Mouse (Mus musculus): ENCODE measurements around the gene Ggt5. TPM values are rescaled to one million over a fixed set of nuclear protein-coding genes. Genes with fewer than 3 reads are reported as not detected.

Gene Ggt5
- polyA plus RNA-seq, 1 experiment from 2014 or later: 9.7 TPM

DNA sequence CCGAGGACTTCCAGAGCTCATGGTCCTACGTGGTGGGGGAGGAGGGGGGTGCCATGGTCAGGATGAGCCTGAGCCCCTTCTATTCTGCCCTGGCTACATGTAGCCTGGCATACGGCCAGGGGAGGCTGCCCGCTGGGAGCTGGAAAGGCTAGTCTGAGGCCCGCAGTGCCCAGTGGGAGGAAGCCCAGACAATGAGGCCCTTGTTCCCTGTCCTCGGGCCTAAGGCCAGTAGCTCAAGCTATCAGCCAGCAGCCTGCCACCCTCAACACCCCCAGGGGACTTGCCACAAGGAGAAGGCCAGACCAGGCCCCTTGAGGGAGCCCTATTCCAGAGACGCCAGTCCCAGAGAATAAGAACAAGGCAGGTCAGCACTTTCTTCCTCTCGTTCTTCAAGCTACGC, 33.1 kb upstream of the Ggt5 start:
- no peak overlapping the region for H3K4me3 ChIP-seq (ENCODE audit: low read length)
- WGBS: 38% methylated on average over 9 of the region's 9 CpGs

DNA sequence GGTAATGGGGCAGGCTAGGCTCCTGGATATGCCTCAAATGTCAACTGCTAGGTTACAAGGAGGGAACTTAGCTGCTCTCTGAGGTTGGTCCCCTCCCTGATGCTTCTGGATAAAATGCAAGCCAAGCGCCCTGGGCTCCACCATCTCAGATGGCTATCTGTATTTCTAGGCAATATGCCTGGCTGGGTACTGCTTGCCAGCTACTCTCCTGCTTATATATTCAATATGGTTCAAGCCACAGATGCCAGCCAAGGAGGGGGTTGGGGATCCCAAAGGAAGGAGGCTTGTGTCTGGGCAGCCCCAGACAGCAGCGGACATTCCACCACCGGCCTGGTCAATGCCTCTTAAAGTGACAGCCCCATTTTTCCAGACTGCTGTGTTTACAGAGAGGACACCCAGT, 30.6 kb upstream of the Ggt5 start:
- no peak for ATAC-seq (replicated peaks; ENCODE audit: extremely low read depth, insufficient read depth, low FRiP score)
- Histone ChIP-seq H3K4me1 (ENCODE audit: control insufficient read depth, insufficient read depth, low read length) (peaks cover 21% of the 10 kb centered on the region), H3K9me3 (replicated peaks; ENCODE audit: control insufficient read depth, low read length) (no peaks in the 10 kb centered on the region), H3K27me3 (ENCODE audit: control insufficient read depth, insufficient read depth, low read length) (peaks cover 37% of the 10 kb centered on the region), H3K9ac (ENCODE audit: low read length) (no peak overlapping the region), H3K4me2 (ENCODE audit: low read depth, low read length) (0 out of 2 replicates have a peak overlapping the region, but pooled peaks have one; percentile 5), H3K27ac (ENCODE audit: low read length) (no peak overlapping the region), H3K36me3 (ENCODE audit: control insufficient read depth, insufficient read depth) (no peaks in the 10 kb centered on the region), H3K4me3 (ENCODE audit: low read length) (no peak overlapping the region)
- 31% methylated on average over 3 of the region's 3 CpGs for WGBS

More for the DNA sequence above, 33.1 kb upstream of the Ggt5 start:
- Histone ChIP-seq H3K9me3 (replicated peaks; ENCODE audit: control insufficient read depth, low read length) (no peaks in the 10 kb centered on the region), H3K27ac (ENCODE audit: low read length) (peak overlapping the region; percentile 28), H3K36me3 (ENCODE audit: control insufficient read depth, insufficient read depth) (no peaks in the 10 kb centered on the region), H3K4me2 (ENCODE audit: low read depth, low read length) (0 out of 2 replicates have a peak overlapping the region, but pooled peaks have one; percentile 3), H3K4me1 (ENCODE audit: control insufficient read depth, insufficient read depth, low read length) (peaks cover 21% of the 10 kb centered on the region), H3K9ac (ENCODE audit: low read length) (peak overlapping the region; percentile 44; the same call in 1 of the 2 replicates), H3K27me3 (ENCODE audit: control insufficient read depth, insufficient read depth, low read length) (peaks cover 23% of the 10 kb centered on the region)
- peak; percentile 39; the same call in 1 of the 2 replicates for ATAC-seq (replicated peaks; ENCODE audit: extremely low read depth, insufficient read depth, low FRiP score)

DNA sequence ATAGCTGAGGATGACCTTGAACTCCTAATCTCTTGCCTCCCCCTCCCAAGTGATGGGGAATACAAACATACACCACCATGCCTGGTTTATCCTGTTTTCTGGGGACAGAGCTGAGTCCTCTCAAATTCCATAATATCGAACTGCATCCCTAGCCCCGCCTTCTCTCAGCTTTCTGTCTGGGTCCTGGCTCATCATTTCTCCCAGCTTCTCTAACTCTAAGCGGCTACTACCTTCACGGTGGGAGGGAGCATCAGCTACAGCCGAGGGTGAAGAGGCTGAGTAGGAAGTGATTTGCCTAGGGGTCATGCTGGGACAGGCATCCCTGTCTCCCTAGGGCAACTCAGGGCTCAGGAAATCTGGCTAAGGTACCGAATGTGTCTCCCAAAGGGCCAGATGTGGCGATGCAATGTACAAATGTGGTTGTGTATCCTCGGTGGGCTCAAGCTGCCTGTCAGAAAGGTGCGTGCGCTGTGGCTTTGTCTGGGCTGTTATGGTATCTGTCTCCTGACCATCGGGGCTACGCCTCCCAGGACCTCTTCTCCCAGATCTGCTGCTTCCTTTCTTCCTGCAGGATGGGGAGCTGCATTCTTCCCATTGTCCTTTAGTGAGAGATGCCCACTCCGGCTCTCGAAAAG, 30.0 kb upstream of the Ggt5 start:
- Histone ChIP-seq H3K27me3 (ENCODE audit: control insufficient read depth, insufficient read depth, low read length) (peaks cover 39% of the 10 kb centered on the region), H3K27ac (ENCODE audit: low read length) (no peak overlapping the region), H3K9ac (ENCODE audit: low read length) (peak overlapping the region; percentile 72), H3K36me3 (ENCODE audit: control insufficient read depth, insufficient read depth) (no peaks in the 10 kb centered on the region), H3K9me3 (replicated peaks; ENCODE audit: control insufficient read depth, low read length) (no peaks in the 10 kb centered on the region), H3K4me1 (ENCODE audit: control insufficient read depth, insufficient read depth, low read length) (peaks cover 21% of the 10 kb centered on the region), H3K4me3 (ENCODE audit: low read length) (peak overlapping the region; percentile 58), H3K4me2 (ENCODE audit: low read depth, low read length) (peak overlapping the region; percentile 87)
- 9% methylated on average over 14 of the region's 14 CpGs for WGBS
- ATAC-seq (replicated peaks; ENCODE audit: extremely low read depth, insufficient read depth, low FRiP score): no peak

- ATAC-seq (replicated peaks; ENCODE audit: extremely low read depth, insufficient read depth, low FRiP score): peak; percentile 68
- H3K9me3 ChIP-seq (replicated peaks; ENCODE audit: control insufficient read depth, low read length): no peaks in the 10 kb centered on the region
- peaks cover 41% of the 10 kb centered on the region for H3K27me3 ChIP-seq (ENCODE audit: control insufficient read depth, insufficient read depth, low read length)
- H3K36me3 ChIP-seq (ENCODE audit: control insufficient read depth, insufficient read depth): no peaks in the 10 kb centered on the region
- under 1% methylated on average over 75 of the region's 75 CpGs for WGBS
- H3K27ac ChIP-seq (ENCODE audit: low read length): no peak within 1 kb of the TSS
- peaks cover 21% of the 10 kb centered on the region for H3K4me1 ChIP-seq (ENCODE audit: control insufficient read depth, insufficient read depth, low read length)
- peak within 1 kb of the TSS; percentile 72 for H3K9ac ChIP-seq (ENCODE audit: low read length)
- H3K4me2 ChIP-seq (ENCODE audit: low read depth, low read length): peak within 1 kb of the TSS; percentile 87
- peak within 1 kb of the TSS; percentile 58 for H3K4me3 ChIP-seq (ENCODE audit: low read length)
Observed at GRCm38 (mm10) chr10:75559676-75560548, 29.2 kb upstream of the Ggt5 start, which contains the start of gene Lrrc75b. Gene Lrrc75b, minus strand, starts transcription at chr10:75560330.

DNA sequence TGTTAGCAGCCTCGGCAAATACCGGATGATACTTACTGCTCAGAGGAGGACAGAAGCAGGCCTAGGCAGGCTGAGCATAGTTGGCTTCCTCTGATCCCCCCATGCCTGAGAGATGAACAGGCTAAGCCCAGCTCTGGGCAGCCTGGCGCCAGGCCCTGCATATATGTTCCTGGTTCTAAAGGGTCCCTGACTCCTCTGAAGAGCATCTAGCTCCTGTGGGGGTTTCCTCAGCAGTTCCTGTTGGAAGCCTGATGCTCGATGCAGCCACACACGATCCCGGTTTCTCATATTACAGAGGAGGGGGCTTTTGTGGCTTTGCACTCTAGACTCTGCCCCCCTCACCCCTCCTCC, 28.6 kb upstream of the Ggt5 start:
- H3K36me3 ChIP-seq (ENCODE audit: control insufficient read depth, insufficient read depth): no peaks in the 10 kb centered on the region
- WGBS: 17% methylated on average over 6 of the region's 6 CpGs
- H3K27me3 ChIP-seq (ENCODE audit: control insufficient read depth, insufficient read depth, low read length): peaks cover 42% of the 10 kb centered on the region
- H3K4me2 ChIP-seq (ENCODE audit: low read depth, low read length): peak overlapping the region; percentile 87
- peaks cover 21% of the 10 kb centered on the region for H3K4me1 ChIP-seq (ENCODE audit: control insufficient read depth, insufficient read depth, low read length)
- ATAC-seq (replicated peaks; ENCODE audit: extremely low read depth, insufficient read depth, low FRiP score): no peak
- peak overlapping the region; percentile 72 for H3K9ac ChIP-seq (ENCODE audit: low read length)
- no peaks in the 10 kb centered on the region for H3K9me3 ChIP-seq (replicated peaks; ENCODE audit: control insufficient read depth, low read length)
- no peak overlapping the region for H3K27ac ChIP-seq (ENCODE audit: low read length)
- H3K4me3 ChIP-seq (ENCODE audit: low read length): peak overlapping the region; percentile 58

GRCm38 (mm10) chr10:75561071-75561654, 28.0 kb upstream of the Ggt5 start, which contains the start of gene Ggt1:
Gene Ggt1, plus strand, starts transcription at chr10:75561604.
- peaks cover 42% of the 10 kb centered on the region for H3K27me3 ChIP-seq (ENCODE audit: control insufficient read depth, insufficient read depth, low read length)
- ATAC-seq (replicated peaks; ENCODE audit: extremely low read depth, insufficient read depth, low FRiP score): no peak
- no peaks in the 10 kb centered on the region for H3K36me3 ChIP-seq (ENCODE audit: control insufficient read depth, insufficient read depth)
- H3K27ac ChIP-seq (ENCODE audit: low read length): no peak within 1 kb of the TSS
- peak within 1 kb of the TSS; percentile 58; the same call in 1 of the 2 replicates for H3K4me3 ChIP-seq (ENCODE audit: low read length)
- H3K4me1 ChIP-seq (ENCODE audit: control insufficient read depth, insufficient read depth, low read length): peaks cover 17% of the 10 kb centered on the region
- H3K9me3 ChIP-seq (replicated peaks; ENCODE audit: control insufficient read depth, low read length): no peaks in the 10 kb centered on the region
- H3K4me2 ChIP-seq (ENCODE audit: low read depth, low read length): peak within 1 kb of the TSS; percentile 87
- WGBS: 58% methylated on average over 10 of the region's 10 CpGs
- H3K9ac ChIP-seq (ENCODE audit: low read length): peak within 1 kb of the TSS; percentile 72

DNA sequence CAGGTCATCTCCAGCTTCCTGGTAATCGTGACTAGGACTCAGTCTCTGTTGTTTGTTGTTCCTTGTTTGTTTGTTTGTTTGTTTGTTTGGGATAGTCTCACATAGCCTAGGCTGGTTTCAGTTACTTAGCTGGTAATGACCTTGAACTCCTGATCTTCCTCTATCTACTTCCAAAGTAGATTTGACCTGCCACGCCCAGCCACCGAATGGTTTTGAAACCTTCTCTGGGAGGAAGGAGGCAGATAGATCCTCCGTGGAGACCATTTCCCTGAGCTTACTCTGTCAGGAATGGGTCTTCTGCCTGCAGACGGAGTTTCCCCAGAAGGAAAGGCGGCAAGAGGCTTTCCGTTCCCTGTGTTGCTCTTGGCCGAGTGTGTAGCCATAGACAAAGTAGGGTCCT, 26.5 kb upstream of the Ggt5 start:
- 79% methylated on average over 8 of the region's 8 CpGs for WGBS
- H3K4me1 ChIP-seq (ENCODE audit: control insufficient read depth, insufficient read depth, low read length): peaks cover 11% of the 10 kb centered on the region
- no peaks in the 10 kb centered on the region for H3K36me3 ChIP-seq (ENCODE audit: control insufficient read depth, insufficient read depth)
- H3K4me2 ChIP-seq (ENCODE audit: low read depth, low read length): no peak overlapping the region
- H3K27ac ChIP-seq (ENCODE audit: low read length): no peak overlapping the region
- no peak for ATAC-seq (replicated peaks; ENCODE audit: extremely low read depth, insufficient read depth, low FRiP score)
- H3K9ac ChIP-seq (ENCODE audit: low read length): no peak overlapping the region
- H3K9me3 ChIP-seq (replicated peaks; ENCODE audit: control insufficient read depth, low read length): no peaks in the 10 kb centered on the region
- H3K4me3 ChIP-seq (ENCODE audit: low read length): no peak overlapping the region
- peaks cover 37% of the 10 kb centered on the region for H3K27me3 ChIP-seq (ENCODE audit: control insufficient read depth, insufficient read depth, low read length)

DNA sequence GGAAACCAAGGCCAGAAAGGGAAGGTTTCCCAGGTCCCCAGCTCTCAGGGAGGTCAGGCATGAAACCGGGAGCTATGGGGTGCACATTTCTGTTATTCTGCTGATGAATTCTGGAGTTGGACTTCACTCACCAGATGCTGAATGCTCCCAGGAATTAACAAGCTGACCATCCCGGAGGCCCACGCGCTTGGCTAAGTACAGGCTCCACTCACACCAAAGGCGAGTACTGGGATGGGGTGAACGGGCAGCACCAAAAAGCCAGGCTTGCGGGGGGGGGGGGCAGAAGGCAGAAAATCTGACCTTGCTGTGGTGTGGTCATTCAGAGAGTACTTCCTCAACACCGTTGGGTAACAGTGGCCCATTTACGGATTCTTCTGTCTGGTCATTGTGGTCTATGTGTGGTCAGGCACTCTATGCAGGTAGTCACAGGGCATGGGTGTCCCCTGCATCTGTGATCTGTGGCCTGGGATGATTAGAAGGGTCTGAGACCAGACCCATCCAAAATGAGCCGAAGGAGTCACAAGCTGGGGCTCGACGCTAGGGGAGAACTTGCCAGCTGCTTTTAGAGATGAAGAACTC, 24.4 kb upstream of the Ggt5 start:
- H3K27ac ChIP-seq (ENCODE audit: low read length): no peak overlapping the region
- peaks cover 12% of the 10 kb centered on the region for H3K4me1 ChIP-seq (ENCODE audit: control insufficient read depth, insufficient read depth, low read length)
- no peaks in the 10 kb centered on the region for H3K9me3 ChIP-seq (replicated peaks; ENCODE audit: control insufficient read depth, low read length)
- no peaks in the 10 kb centered on the region for H3K36me3 ChIP-seq (ENCODE audit: control insufficient read depth, insufficient read depth)
- 81% methylated on average over 12 of the region's 12 CpGs for WGBS
- no peak for ATAC-seq (replicated peaks; ENCODE audit: extremely low read depth, insufficient read depth, low FRiP score)
- H3K27me3 ChIP-seq (ENCODE audit: control insufficient read depth, insufficient read depth, low read length): peaks cover 26% of the 10 kb centered on the region
- no peak overlapping the region for H3K4me2 ChIP-seq (ENCODE audit: low read depth, low read length)
- no peak overlapping the region for H3K9ac ChIP-seq (ENCODE audit: low read length)
- H3K4me3 ChIP-seq (ENCODE audit: low read length): no peak overlapping the region

Data from heart, embryonic 16.5 days (tissue).